Mouse (Mus musculus) lung, embryonic 14.5 days (tissue): ENCODE results near the gene Fanci. TPM values are rescaled to one million over a fixed set of nuclear protein-coding genes. Genes with fewer than 3 reads are reported as not detected.

Experiments used
- ATAC-seq: fragments of 200-750 bp; cut with Nextera tagmentation; 2 replicates; pipeline ENCODE4 v1.8.0; 2017; ENCODE audit warnings: mild to moderate bottlenecking, moderate TSS enrichment, moderate library complexity; ENCODE audit not compliant: insufficient read depth
- DNase-seq: peaks from one replicate; pipeline ENCODE4 v3.0.0-alpha.2; 2015
- H3K27ac ChIP-seq: fragments of 300-500 bp; sonication (generic); 2 replicates; pipeline ENCODE4 v1.5.1; 2014; ENCODE audit warnings: low read depth, mild to moderate bottlenecking, moderate library complexity
- H3K27me3 ChIP-seq: fragments of 300-500 bp; sonication (generic); 2 replicates; pipeline ENCODE4 v1.6.1; 2014; ENCODE audit warnings: low read length, control low read depth; ENCODE audit not compliant: insufficient read depth
- H3K36me3 ChIP-seq: fragments of 300-500 bp; sonication (generic); 2 replicates; pipeline ENCODE4 v1.6.1; 2014; ENCODE audit warnings: control low read depth; ENCODE audit not compliant: insufficient read depth
- H3K4me1 ChIP-seq: fragments of 300-500 bp; sonication (generic); 2 replicates; pipeline ENCODE4 v1.6.1; 2014; ENCODE audit warnings: antibody characterized with exemption, control low read depth; ENCODE audit not compliant: insufficient read depth
- H3K4me2 ChIP-seq: fragments of 300-500 bp; sonication (generic); 2 replicates; pipeline ENCODE4 v1.6.1; 2014; ENCODE audit warnings: mild to moderate bottlenecking
- H3K4me3 ChIP-seq: fragments of 300-500 bp; sonication (generic); 2 replicates; pipeline ENCODE4 v1.5.1; 2014; ENCODE audit warnings: low read depth, low read length
- H3K9ac ChIP-seq: fragments of 300-500 bp; sonication (generic); 2 replicates; pipeline ENCODE4 v1.6.1; 2014
- H3K9me3 ChIP-seq: fragments of 300-500 bp; sonication (generic); 2 replicates; pipeline ENCODE4 v1.6.1; 2016; ENCODE audit warnings: low read depth, low read length, control low read depth
- CTCF ChIP-seq: IDR thresholded peaks from 2 replicates; pipeline ENCODE4 v1.5.1; 2016; ENCODE audit warnings: antibody characterized with exemption, low read depth
- WGBS: fragments of 180-500 bp; shearing (Covaris S2); extraction: QIAGEN DNeasy Blood & Tissue Kit; methylation state at CpG from one replicate; pipeline ENCODE4 v1.1.7; 2014; 5-methylcytosine and 5-hydroxymethylcytosine counted together
- polyA plus RNA-seq: library from polyadenylated mRNA; unstranded; fragments of >200 nt; fragmentation: Nextera tagmentation; extraction: Ambion mirVana; gene quantifications from 2 replicates; pipeline ENCODE4 v1.2.1, GENCODE M21; 2014

The Fanci gene
- polyA plus RNA-seq, 1 experiment from 2014 or later = 19.3 TPM

DNA sequence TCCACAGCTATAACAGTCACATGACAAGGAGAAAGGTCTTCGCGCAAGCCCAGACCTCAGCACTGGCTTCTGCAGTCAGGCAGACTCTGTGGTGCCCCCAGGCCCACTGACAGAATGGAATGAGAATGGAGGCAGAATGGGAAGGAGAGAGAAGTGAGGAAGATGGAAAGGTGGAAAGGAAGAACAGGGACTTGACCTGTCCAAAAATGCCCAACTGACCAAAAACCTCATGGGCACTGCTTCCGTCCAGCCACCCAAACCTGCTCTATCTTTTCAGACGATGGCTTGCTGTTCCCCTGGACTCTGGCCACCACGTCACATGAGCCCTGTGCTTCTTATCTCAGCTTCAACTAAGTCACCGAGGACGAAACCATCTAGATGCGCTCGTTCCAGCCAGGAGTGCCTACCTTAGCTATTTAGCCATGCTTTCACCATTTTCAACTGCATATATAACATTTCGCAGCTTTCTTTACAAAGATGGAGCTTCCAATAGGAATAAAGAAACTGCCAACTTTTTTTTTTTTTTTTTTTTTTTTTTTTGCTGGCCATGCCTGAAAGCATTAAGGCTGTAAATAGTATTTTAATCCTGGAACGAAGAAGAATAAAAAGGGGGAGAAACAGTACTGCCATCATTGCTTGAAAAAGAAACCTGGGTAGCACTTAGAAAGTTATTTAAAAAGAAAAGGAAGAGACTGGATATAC lies 71.8 kb downstream of the Fanci start:
- Histone ChIP-seq H3K27ac (no peak overlapping the region), H3K27me3 (no peaks in the 10 kb centered on the region), H3K4me1 (peaks cover 12% of the 10 kb centered on the region), H3K4me2 (peak overlapping the region; percentile 90; the same call in 1 of the 2 replicates), H3K36me3 (peaks cover 54% of the 10 kb centered on the region), H3K9ac (no peak overlapping the region), H3K9me3 (no peaks in the 10 kb centered on the region), H3K4me3 (no peak overlapping the region)
- TF ChIP-seq CTCF = no peak
- WGBS = 81% methylated on average over 11 of the region's 11 CpGs
- ATAC-seq (no peak), DNase-seq (no peak)

GRCm38 (mm10) chr7:79464776-79465420 lies 73.2 kb downstream of the Fanci start:
- Histone ChIP-seq H3K9me3 (no peaks in the 10 kb centered on the region), H3K9ac (peak overlapping the region; percentile 89), H3K4me3 (peak overlapping the region; percentile 90), H3K27me3 (no peaks in the 10 kb centered on the region), H3K36me3 (peaks cover 41% of the 10 kb centered on the region), H3K27ac (no peak overlapping the region), H3K4me2 (peak overlapping the region; percentile 90), H3K4me1 (peaks cover 12% of the 10 kb centered on the region)
- ATAC-seq (no peak), DNase-seq (peak; percentile 8)
- no peak for TF ChIP-seq CTCF
- WGBS = 6% methylated on average over 47 of the region's 47 CpGs

DNA sequence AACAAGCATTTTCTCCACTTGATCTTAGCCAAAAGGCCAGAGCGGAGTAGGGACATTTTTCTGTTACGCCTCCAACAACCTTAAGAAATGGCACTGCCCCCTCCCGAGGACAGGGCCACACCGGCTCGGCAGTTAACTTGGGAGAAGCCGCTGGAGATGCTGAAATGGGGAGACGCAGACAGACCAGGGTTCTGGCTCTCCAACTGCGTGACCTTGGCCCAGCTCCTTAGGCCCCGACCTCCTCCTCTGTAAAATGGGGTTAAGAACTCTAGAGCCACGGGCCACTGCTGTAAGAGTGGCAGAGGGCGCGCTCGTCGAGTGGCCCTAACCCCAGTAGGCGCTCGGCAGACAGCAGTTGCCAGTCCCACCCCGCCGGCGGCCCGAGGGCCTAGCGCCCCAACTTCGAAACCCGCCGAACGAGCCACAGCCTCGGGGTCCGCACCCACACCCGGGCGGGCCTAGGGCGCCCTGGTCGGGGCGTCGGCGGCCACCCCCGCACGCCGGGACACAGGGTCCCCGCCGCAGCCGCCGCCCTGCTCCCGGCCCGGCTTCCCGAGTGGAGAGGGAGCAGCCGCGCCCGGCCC lies 73.8 kb downstream of the Fanci start:
- H3K27ac ChIP-seq = peak overlapping the region; percentile 86
- H3K4me3 ChIP-seq = peak overlapping the region; percentile 90
- H3K36me3 ChIP-seq = peaks cover 34% of the 10 kb centered on the region
- peaks cover 12% of the 10 kb centered on the region for H3K4me1 ChIP-seq
- peak overlapping the region; percentile 90 for H3K4me2 ChIP-seq
- no peaks in the 10 kb centered on the region for H3K27me3 ChIP-seq
- no peak for TF ChIP-seq CTCF
- peak overlapping the region; percentile 89 for H3K9ac ChIP-seq
- H3K9me3 ChIP-seq = no peaks in the 10 kb centered on the region
- under 1% methylated on average over 47 of the region's 47 CpGs for WGBS
- ATAC-seq (peak; percentile 52), DNase-seq (peak; percentile 54)

DNA sequence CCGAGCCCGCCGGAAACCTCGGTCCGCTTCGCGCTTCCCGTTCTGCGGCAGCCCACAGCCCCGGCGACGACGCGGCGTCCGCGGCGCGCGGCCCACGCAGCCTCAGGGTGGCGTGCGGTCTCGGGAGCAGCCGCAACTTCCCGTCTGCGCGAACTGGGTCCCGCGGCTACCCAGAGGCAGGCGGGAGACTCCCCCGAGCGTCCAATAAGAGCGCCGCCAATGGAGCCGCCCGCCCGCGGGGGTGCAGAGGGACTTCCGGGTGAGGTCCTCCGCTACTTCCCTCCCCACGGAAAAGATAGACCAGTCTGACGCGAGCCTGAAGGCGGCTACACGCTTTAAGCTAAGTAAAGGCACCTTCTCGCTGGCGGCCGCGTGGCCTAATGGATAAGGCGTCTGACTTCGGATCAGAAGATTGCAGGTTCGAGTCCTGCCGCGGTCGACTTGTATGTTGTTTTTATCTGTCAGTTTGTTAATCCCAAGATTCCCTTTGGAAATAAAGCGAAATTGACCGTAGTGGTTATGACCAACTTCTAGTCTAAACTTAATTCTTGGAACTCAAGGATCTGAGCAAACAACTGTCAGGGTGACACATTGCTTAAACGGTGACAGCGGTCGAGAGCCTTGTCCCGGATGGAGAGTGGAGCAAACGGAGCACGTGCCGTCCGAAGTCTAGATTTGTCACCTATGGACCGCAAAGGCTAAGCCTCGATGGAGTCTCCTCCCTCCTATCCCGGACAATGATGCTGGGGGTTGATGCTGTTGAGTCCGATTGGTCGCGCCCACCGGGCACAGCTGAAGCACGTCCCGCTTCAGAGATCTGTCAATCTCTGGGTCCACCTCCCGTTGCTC lies 74.5 kb downstream of the Fanci start, which contains the start of gene Polg:
Polg (minus strand) TSS at position 310 of the 849 bp plus-strand sequence.
- H3K9me3 ChIP-seq = no peaks in the 10 kb centered on the region
- peak within 1 kb of the TSS; percentile 90 for H3K4me2 ChIP-seq
- TF ChIP-seq CTCF = no peak
- under 1% methylated on average over 76 of the region's 76 CpGs for WGBS
- peaks cover 27% of the 10 kb centered on the region for H3K36me3 ChIP-seq
- H3K4me3 ChIP-seq = peak within 1 kb of the TSS; percentile 90
- DNase-seq (peak; percentile 99), ATAC-seq (peak; percentile 95)
- H3K9ac ChIP-seq = peak within 1 kb of the TSS; percentile 89
- peaks cover 12% of the 10 kb centered on the region for H3K4me1 ChIP-seq
- H3K27ac ChIP-seq = peak within 1 kb of the TSS; percentile 86
- H3K27me3 ChIP-seq = no peaks in the 10 kb centered on the region

- ATAC-seq (no peak), DNase-seq (no peak)
- Histone ChIP-seq H3K27ac (no peak overlapping the region), H3K4me2 (peak overlapping the region; percentile 90), H3K4me1 (peaks cover 12% of the 10 kb centered on the region), H3K4me3 (peak overlapping the region; percentile 90; the same call in 1 of the 2 replicates), H3K9ac (peak overlapping the region; percentile 19), H3K27me3 (no peaks in the 10 kb centered on the region), H3K9me3 (no peaks in the 10 kb centered on the region), H3K36me3 (peaks cover 13% of the 10 kb centered on the region; the same call in 1 of the 2 replicates)
- WGBS = 3% methylated on average over 4 of the region's 6 CpGs
- no peak for TF ChIP-seq CTCF
Observed at GRCm38 (mm10) chr7:79467951-79468350, 76.2 kb downstream of the Fanci start.

DNA sequence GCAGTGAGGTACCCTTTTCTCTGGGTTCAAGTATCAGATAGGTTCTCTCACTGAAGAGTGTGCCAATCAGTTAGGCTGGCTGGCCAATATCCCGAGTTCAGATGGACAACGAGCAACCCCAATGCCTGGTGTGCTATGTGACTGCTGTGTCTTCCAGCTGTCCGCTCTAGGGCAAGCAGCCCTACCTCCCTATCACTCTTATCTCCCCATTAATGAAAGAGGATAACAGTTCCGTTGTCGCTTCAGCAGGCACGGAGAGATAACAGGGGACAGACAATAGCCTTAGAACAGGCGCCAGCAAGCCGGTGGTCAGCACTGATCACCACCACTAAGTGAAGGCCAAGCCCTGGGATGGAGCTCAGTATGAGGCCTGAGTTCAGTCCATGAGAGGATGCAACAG lies 77.3 kb downstream of the Fanci start:
- Histone ChIP-seq H3K4me1 (peaks cover 12% of the 10 kb centered on the region), H3K9ac (no peak overlapping the region), H3K36me3 (0 out of 2 replicates have a peak, but pooled peaks cover 6% of the 10 kb centered on the region), H3K27ac (no peak overlapping the region), H3K27me3 (no peaks in the 10 kb centered on the region), H3K4me2 (no peak overlapping the region), H3K9me3 (no peaks in the 10 kb centered on the region), H3K4me3 (no peak overlapping the region)
- ATAC-seq = no peak
- 30% methylated on average over 8 of the region's 8 CpGs for WGBS
- TF ChIP-seq CTCF = no peak
- no peak for DNase-seq
